Mouse (Mus musculus) spleen, postnatal 36 days (tissue): ENCODE results near the gene Ttll13.

ENCODE experiments used
- DNase-seq, 2 experiments: peaks; one replicate each; pipeline ENCODE4 v3.0.0; 2022; ENCODE audit warnings: low spot score in 2 of 2, mixed read lengths in 1 of 2

The Ttll13 gene

GRCm38 (mm10) chr7:80213604-80214003 lies 32.6 kb upstream of the Ttll13 start:
- no peak for DNase-seq

DNA sequence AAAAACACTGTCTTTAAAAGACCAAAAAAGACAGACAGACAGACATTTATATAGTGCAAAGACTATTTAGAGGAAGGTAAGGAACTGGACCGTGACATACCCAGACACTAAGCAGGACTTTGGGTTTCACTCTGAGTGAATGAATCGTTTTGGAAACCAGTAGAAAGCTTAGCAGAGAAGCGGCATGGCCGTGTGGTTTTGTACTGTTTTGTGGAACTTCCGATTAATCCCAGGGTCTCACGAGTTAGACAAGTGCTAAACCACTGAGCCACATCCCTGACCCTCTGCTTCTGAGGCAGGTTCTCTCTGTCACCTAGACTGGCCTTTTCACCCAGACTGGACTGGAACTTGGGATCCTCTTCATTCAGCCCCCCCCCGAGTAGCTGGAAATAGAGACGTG lies 31.7 kb upstream of the Ttll13 start:
- DNase-seq, result no peak

DNA sequence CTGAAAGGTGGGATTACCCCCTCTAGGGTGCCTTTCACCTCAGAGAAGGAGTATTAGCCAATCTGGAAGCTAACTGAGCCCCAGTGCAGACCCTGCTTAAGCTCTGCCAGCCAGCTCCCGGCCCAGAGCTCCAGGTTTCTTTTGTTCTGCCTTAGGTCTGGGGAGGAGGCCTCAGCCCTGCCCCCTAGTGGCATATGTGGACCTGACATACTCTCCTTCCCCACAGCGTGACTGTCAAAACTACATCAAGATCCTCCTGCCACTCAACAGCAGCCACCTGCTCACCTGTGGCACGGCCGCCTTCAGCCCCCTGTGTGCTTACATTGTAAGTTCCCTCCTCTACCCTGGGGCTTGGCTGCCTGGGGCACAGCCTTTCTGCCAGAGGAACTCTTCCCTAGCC lies 30.8 kb upstream of the Ttll13 start:
- DNase-seq, result peak; percentile 79 to 80

- no peak for DNase-seq
These were observed 29.6 kb upstream of the Ttll13 start for GRCm38 (mm10) chr7:80216566-80216965.

- no peak for DNase-seq
These were observed 27.5 kb upstream of the Ttll13 start for GRCm38 (mm10) chr7:80218666-80219065.

DNA sequence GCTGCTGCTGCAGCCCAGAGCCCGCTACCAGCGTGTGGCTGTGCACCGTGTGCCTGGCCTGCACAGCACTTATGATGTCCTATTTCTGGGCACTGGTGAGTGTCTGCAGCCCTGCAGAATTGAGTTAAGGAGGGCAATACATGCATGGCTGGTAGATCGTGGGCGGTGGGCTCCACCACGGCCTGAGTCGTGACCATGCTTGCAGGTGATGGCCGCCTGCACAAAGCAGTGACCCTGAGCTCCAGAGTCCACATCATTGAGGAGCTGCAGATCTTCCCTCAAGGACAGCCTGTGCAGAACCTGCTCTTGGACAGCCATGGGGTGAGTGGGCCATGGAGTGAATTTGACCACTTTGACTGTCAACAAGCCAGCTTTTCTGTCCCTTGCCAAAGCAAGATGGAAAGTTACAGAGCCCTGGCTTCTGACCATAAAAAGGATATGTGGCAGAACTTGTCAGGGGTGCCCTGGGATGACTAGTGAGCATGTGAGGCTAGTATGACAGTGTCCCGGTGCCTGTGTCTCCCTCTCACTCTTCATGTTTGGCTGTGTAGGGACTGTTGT lies 25.9 kb upstream of the Ttll13 start:
- DNase-seq, result no peak

- DNase-seq, result no peak
These were observed 24.9 kb upstream of the Ttll13 start for GRCm38 (mm10) chr7:80221179-80221750.

- DNase-seq, result no peak
These were observed 19.1 kb upstream of the Ttll13 start for GRCm38 (mm10) chr7:80227065-80227464.

DNA sequence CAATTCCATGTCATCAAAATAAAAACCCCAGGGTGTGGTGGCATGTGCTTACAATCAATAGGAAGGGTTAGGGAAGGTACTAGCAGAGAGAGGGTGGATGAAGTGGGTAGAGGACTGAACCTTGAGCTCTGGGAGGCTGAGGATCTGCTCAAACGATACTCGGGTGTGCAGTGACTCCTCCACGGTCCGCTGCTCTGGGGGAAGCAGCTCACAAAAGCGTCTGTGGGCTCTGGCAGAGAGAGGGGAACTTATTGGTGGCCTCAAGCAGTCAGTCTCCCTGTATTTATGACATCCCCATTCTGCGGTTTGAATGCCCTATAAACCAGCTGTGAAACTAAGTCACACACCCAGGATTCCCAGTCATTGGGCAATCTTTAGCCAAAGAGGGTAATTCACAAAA lies 16.0 kb upstream of the Ttll13 start:
- peak; percentile 47 to 65 for DNase-seq

- DNase-seq, result no peak
These were observed 14.1 kb upstream of the Ttll13 start for GRCm38 (mm10) chr7:80231971-80232488.

DNA sequence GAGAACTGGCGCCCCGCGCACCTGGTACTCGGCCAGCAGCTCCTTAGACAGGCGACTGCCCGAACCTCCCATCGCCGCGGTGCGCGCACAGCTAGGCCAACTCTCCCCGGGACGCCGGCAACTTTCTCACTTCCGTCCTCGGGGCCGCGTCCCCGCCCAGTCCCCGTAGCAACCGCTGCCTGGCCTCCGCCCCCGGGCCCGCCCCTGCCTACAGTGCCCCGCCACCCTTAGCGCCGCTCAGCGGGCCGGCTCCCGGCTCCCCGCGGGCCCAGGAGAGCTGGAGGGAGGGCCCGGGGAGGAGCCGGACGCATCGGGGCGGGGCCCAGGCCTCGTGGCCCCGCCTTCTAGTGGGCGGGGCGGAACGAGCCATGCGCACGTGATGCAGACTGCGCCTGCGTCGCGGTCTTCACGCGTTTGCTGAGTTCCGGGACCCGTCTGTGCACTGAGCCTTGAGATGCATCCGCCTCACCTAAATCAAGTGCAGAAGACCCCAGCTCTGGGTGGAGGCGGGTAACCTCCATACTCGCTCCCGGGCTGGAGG lies 13.6 kb upstream of the Ttll13 start, which contains the start of the genes Cib1 and Gdpgp1:
Gene Cib1 (minus strand): TSS at position 325 of the 541 bp plus-strand sequence.
Gene Gdpgp1 (plus strand): TSS at position 377 of the 541 bp plus-strand sequence.
- DNase-seq, result peak; percentile 98 to 99

- no peak for DNase-seq
These were observed 12.4 kb upstream of the Ttll13 start for GRCm38 (mm10) chr7:80233799-80234198.

DNA sequence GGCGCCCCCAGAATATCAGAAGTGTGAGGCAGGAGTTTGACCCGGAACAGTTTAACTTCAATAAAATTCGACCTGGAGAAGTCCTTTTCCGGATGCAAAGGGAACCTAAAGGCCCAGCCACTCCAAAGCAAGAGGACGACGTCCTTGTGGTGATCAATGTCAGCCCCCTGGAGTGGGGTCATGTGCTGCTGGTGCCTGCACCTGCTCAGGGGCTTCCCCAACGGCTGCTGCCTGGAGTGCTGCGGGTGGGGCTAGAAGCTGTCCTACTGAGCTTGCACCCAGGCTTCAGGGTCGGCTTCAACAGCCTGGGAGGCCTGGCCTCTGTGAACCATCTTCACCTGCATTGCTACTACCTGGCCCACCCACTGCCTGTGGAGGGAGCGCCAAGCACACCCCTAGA lies 7.6 kb upstream of the Ttll13 start:
- no peak for DNase-seq

- DNase-seq, result no peak
These were observed 4.5 kb upstream of the Ttll13 start for GRCm38 (mm10) chr7:80241661-80242060.

DNA sequence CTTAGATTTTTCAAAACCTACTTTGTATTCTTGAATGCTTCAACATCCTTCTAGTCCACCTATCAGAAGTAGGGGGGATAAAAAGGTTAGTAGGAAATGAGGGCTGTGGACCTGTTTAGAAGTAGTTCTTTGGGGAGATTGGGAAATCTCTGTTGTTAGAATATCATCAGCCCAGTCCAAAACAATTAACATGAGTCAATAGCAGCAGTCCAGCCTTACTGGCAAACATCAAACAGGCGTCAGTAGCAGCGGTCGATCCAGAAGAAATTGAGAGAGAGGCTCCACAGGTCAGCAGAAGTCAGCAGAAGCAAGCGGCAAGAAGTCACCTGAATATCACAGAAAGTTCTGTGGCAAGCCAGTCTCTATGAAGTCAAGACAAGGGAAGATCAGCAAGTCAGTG lies 1.3 kb upstream of the Ttll13 start:
- DNase-seq, result no peak

DNA sequence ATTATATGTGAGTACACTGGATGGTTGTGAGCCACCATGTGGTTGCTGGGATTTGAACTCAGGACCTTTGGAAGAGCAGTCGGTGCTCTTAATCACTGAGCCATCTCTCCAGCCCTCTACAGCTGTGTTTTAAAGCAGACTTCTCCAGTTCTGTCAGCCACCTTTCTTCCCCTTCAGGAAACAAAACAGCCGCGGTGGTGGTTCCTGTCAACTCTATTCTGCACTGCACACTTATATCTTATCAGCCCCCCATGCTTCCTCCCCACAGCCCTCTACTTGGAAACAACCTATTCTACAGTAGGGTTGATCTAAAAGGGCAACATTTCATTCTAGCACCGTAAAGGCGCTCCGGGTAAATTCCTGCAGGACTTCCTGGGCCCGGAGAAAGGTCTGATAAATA lies 683 bp downstream of the Ttll13 start:
- DNase-seq, result no peak

- DNase-seq, result no peak
These were observed 6.3 kb downstream of the Ttll13 start for GRCm38 (mm10) chr7:80252437-80252836.

GRCm38 (mm10) chr7:80252886-80253285 lies 6.7 kb downstream of the Ttll13 start:
- no peak for DNase-seq

DNA sequence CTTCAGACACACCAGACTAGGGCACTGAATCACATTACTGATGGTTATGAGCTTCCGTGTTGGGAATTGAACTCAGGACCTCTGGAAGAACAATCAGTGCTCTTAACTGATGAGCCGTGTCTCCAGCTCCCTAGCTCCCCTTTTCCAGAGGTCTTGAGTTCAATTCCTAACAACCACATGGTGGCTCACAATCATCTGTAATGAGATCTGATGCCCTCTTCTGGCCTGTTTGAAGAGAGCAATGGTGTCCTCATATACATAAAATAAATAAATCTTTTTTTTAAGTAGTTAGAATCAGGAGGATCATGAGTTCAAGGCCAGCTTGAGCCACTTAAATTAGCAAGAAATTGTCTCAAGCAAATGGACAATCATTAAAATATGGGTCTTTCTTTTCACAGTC lies 9.8 kb downstream of the Ttll13 start:
- DNase-seq, result no peak

DNA sequence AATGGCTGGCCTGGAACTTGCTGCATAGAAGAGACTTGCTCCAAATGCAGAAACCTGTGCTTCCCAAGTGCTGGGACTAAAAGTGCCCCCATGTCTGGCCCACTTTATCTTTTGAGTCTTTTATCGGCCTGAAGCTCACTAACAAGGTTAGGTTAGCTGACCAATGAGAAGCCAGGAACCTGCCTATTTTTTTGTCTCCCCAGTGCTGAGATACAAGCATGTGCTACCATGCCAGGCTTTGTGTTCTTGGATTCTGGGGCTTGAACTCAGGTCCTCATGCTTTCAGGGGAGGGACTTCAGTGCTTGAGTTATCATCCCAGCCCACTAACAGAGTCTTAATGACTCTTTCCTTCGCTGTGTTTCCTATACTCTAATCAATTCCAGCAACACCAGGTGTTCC lies 11.5 kb downstream of the Ttll13 start:
- no peak for DNase-seq

DNA sequence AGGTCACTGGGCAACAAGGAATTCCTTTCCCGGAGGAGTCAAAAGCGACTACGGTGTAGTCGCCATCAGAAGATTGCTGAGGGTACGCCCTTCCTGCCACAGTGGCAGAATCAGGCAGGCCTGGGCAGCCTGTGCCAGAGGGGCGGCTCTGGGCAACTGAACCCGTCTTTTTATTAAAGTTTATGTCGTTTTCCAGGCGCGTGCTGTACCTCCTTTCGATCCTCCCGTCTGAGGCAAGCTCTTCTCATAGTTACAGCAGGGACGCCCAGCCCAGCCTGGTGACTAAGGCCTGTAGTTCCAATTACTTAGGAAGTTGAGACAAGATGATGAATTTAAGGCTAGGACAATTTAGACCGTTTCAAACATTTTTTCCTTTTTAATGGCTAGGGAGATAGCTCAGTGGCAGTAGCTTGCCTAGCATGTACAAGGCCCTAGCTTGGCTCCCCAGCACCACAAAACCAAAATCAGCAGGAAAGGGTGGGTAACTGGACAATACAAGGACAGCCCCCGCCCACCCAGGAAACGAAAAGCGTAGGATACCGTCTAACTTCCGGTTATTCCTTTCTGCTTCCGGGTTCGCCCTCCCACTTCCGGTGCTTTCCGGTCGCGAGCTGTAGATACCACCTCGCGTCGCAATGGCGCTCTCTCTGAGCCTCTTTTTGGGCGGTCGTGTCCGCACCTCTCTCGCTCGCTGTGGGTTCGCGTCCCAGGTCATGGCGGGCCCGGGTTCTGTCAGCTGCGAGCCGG lies 14.6 kb downstream of the Ttll13 start, which contains the start of gene Ngrn:
Gene Ngrn (plus strand): TSS at position 591 of the 747 bp plus-strand sequence.
- peak; percentile 81 to 87 for DNase-seq

DNA sequence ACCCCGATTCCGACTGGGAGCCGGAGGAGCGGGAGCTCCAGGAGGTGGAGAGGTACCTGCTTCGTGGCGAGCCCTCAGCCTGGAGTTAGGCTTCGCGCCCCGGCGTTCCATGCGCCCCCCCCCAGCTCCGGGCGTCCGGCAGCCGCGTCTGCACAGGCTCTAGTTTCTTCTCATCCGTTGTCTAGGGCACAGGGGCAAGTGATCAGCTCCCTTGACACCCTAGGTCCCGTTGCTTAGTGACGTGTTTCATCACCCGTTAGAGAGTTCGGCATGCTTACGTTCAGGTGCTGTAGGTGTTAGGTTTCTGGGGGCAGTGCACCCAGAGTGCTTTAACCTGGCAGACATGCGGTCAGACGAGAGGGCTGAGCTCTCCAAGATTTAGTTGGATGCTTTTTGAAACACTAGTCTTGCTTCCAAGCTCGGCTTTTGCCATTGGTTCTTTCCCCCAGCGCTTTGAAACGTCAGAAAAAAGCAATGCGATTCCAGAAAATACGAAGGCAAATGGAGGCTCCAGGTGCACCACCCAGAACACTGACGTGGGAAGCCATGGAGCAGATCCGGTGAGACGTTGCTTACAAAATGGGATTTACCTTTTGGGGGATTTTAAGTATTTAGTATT lies 15.3 kb downstream of the Ttll13 start:
- DNase-seq, result no peak
